8 mouse cellular contexts compared by ENCODE assay signal in the genomic region with DNA sequence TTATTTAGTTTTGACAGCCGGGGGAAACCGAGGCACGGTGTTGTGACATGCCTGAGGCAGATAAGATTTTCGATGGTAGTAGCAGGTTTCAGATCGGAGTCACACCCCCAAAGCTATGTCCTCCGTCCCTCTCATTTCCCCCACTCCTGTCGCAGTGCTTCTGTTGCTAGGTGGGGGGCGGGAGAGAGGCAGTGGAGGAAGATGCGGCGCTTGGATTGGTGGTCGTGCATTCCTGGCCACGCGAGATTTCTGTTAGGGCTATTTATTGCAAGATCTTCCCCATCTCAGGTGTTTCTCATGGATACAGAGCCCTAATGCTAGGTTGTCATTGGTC. TPM values are rescaled to one million over a fixed set of nuclear protein-coding genes. Genes with fewer than 3 reads are reported as not detected.
DNase-seq lines count a peak whose midpoint lies in the region; ATAC-seq lines count a peak whose summit lies in the region.

No protein-coding gene starts in this region.

- H3K4me1 ChIP-seq in heart, embryonic 13.5 days, result peaks cover 33% of the 10 kb centered on the region
- H3K4me1 ChIP-seq in embryonic facial prominence, embryonic 15.5 days, result peaks cover 26% of the 10 kb centered on the region
- peaks cover 13% of the 10 kb centered on the region for H3K4me1 ChIP-seq in intestine, embryonic 14.5 days (replicated peaks; ENCODE audit: control insufficient read depth, insufficient read depth, low read length)
- H3K4me1 ChIP-seq in liver, embryonic 12.5 days, result peaks cover 55% of the 10 kb centered on the region

- peak overlapping the region; percentile 90 for H3K4me3 ChIP-seq in heart, embryonic 13.5 days
- H3K4me3 ChIP-seq in embryonic facial prominence, embryonic 15.5 days (replicated peaks), result peak overlapping the region; percentile 87
- H3K4me3 ChIP-seq in intestine, embryonic 14.5 days (ENCODE audit: low read depth, low read length), result peak overlapping the region; percentile 61
- peak overlapping the region; percentile 99 for H3K4me3 ChIP-seq in liver, embryonic 12.5 days

- WGBS in heart, embryonic 13.5 days, result 0% methylated on average over 13 of the region's 13 CpGs
- under 1% methylated on average over 13 of the region's 13 CpGs for WGBS in embryonic facial prominence, embryonic 15.5 days
- WGBS in intestine, embryonic 14.5 days, result 0% methylated on average over 13 of the region's 13 CpGs
- under 1% methylated on average over 13 of the region's 13 CpGs for WGBS in liver, embryonic 12.5 days (ENCODE audit: insufficient replicate concordance)

- no peaks in the 10 kb centered on the region for H3K27me3 ChIP-seq in heart, embryonic 13.5 days (replicated peaks)
- no peaks in the 10 kb centered on the region for H3K27me3 ChIP-seq in embryonic facial prominence, embryonic 15.5 days
- H3K27me3 ChIP-seq in intestine, embryonic 14.5 days (replicated peaks; ENCODE audit: control insufficient read depth, insufficient read depth, low read length), result no peaks in the 10 kb centered on the region
- H3K27me3 ChIP-seq in liver, embryonic 12.5 days (replicated peaks), result no peaks in the 10 kb centered on the region

- peak overlapping the region; percentile 96 for H3K4me2 ChIP-seq in heart, embryonic 13.5 days
- peak overlapping the region; percentile 78 for H3K4me2 ChIP-seq in embryonic facial prominence, embryonic 15.5 days (replicated peaks)
- H3K4me2 ChIP-seq in intestine, embryonic 14.5 days (ENCODE audit: low read length), result peak overlapping the region; percentile 87
- peak overlapping the region; percentile 91 for H3K4me2 ChIP-seq in liver, embryonic 12.5 days

- H3K9ac ChIP-seq in heart, embryonic 13.5 days, result peak overlapping the region; percentile 93
- H3K9ac ChIP-seq in embryonic facial prominence, embryonic 15.5 days, result peak overlapping the region; percentile 86
- H3K9ac ChIP-seq in intestine, embryonic 14.5 days (ENCODE audit: low read length), result peak overlapping the region; percentile 77
- H3K9ac ChIP-seq in liver, embryonic 12.5 days, result peak overlapping the region; percentile 92

- H3K36me3 ChIP-seq in heart, embryonic 13.5 days, result peaks cover 6% of the 10 kb centered on the region; the same call in 1 of the 2 replicates
- no peaks in the 10 kb centered on the region for H3K36me3 ChIP-seq in embryonic facial prominence, embryonic 15.5 days
- H3K36me3 ChIP-seq in intestine, embryonic 14.5 days (ENCODE audit: control insufficient read depth, insufficient read depth, low read length), result 0 out of 2 replicates have a peak, but pooled peaks cover 6% of the 10 kb centered on the region
- H3K36me3 ChIP-seq in liver, embryonic 12.5 days, result no peaks in the 10 kb centered on the region; the same call in 1 of the 2 replicates

- no peaks in the 10 kb centered on the region for H3K9me3 ChIP-seq in heart, embryonic 13.5 days
- no peaks in the 10 kb centered on the region for H3K9me3 ChIP-seq in embryonic facial prominence, embryonic 15.5 days (replicated peaks)
- H3K9me3 ChIP-seq in intestine, embryonic 14.5 days (ENCODE audit: control insufficient read depth, low read length), result no peaks in the 10 kb centered on the region
- H3K9me3 ChIP-seq in liver, embryonic 12.5 days (replicated peaks), result no peaks in the 10 kb centered on the region

- intact Hi-C loops in gastrocnemius, postnatal 36 days (cut with DNase I), result no loop called here

- peak overlapping the region; percentile 89 for H3K27ac ChIP-seq in heart, embryonic 13.5 days (replicated peaks)
- H3K27ac ChIP-seq in embryonic facial prominence, embryonic 15.5 days (replicated peaks), result peak overlapping the region; percentile 91
- peak overlapping the region; percentile 79 for H3K27ac ChIP-seq in intestine, embryonic 14.5 days (ENCODE audit: low read depth)
- H3K27ac ChIP-seq in liver, embryonic 12.5 days, result peak overlapping the region; percentile 90

- DNase-seq in heart, adult 11 months, result no peak
- DNase-seq in T-cell, adult 2 months (ENCODE audit: low spot score), result peak; percentile 57
- DNase-seq in intestine, embryonic 14.5 days (ENCODE audit: low spot score), result no peak
- DNase-seq in retina, adult 2 months (ENCODE audit: low read depth, low spot score), result peak; percentile 30
- no peak for DNase-seq in gastrocnemius, postnatal 36 days

- ATAC-seq in heart, embryonic 13.5 days (ENCODE audit: extremely low read depth, insufficient number of reproducible peaks, low FRiP score, low TSS enrichment), result no peak
- ATAC-seq in embryonic facial prominence, embryonic 15.5 days (ENCODE audit: insufficient number of reproducible peaks, low FRiP score, low TSS enrichment, low read depth), result no peak
- ATAC-seq in intestine, embryonic 14.5 days (replicated peaks; ENCODE audit: low FRiP score, low TSS enrichment, low read depth), result no peak
- ATAC-seq in liver, embryonic 12.5 days, result no peak

RNA-seq across cellular contexts. Expression of gene Dcaf7, which starts 0.7 kb away (rescaled TPM):
- 43.0 and 43.8 TPM in 2 replicates for polyA plus RNA-seq in heart, embryonic 13.5 days (2015; fragmentation: Nextera tagmentation; extraction: Ambion mirVana)
- 59.9 and 64.3 TPM in 2 replicates for polyA plus RNA-seq in embryonic facial prominence, embryonic 15.5 days (2015; fragmentation: Nextera tagmentation; extraction: Ambion mirVana)
- 62.2 and 68.6 TPM in 2 replicates for polyA plus RNA-seq in intestine, embryonic 14.5 days (2014; fragmentation: Nextera tagmentation; extraction: Ambion mirVana)
- 41.5 and 43.0 TPM in 2 replicates for polyA plus RNA-seq in liver, embryonic 12.5 days (2016; fragmentation: Nextera tagmentation; extraction: Ambion mirVana)
- total RNA-seq in gastrocnemius, postnatal 36 days (2021), result 10 to 100 TPM; 23.9 to 25.6 TPM

RNA-seq across cellular contexts. Expression of gene Taco1, which starts 28.5 kb away (rescaled TPM):
- polyA plus RNA-seq in heart, embryonic 13.5 days (2015; fragmentation: Nextera tagmentation; extraction: Ambion mirVana), result 9.0 and 11.0 TPM in 2 replicates
- 9.2 and 10.1 TPM in 2 replicates for polyA plus RNA-seq in embryonic facial prominence, embryonic 15.5 days (2015; fragmentation: Nextera tagmentation; extraction: Ambion mirVana)
- 8.8 and 10.3 TPM in 2 replicates for polyA plus RNA-seq in intestine, embryonic 14.5 days (2014; fragmentation: Nextera tagmentation; extraction: Ambion mirVana)
- 9.6 and 10.6 TPM in 2 replicates for polyA plus RNA-seq in liver, embryonic 12.5 days (2016; fragmentation: Nextera tagmentation; extraction: Ambion mirVana)
- 10 to 100 TPM; 37.6 to 42.7 TPM for total RNA-seq in gastrocnemius, postnatal 36 days (2021)

RNA-seq across cellular contexts. Expression of gene Kcnh6, which starts 29.5 kb away (rescaled TPM):
- 0.13 and 0.17 TPM in 2 replicates for polyA plus RNA-seq in heart, embryonic 13.5 days (2015; fragmentation: Nextera tagmentation; extraction: Ambion mirVana)
- polyA plus RNA-seq in embryonic facial prominence, embryonic 15.5 days (2015; fragmentation: Nextera tagmentation; extraction: Ambion mirVana), result 0.76 and 0.98 TPM in 2 replicates
- polyA plus RNA-seq in intestine, embryonic 14.5 days (2014; fragmentation: Nextera tagmentation; extraction: Ambion mirVana), result 0.99 and 1.3 TPM in 2 replicates
- 0.06 and 0.08 TPM in 2 replicates for polyA plus RNA-seq in liver, embryonic 12.5 days (2016; fragmentation: Nextera tagmentation; extraction: Ambion mirVana)
- total RNA-seq in gastrocnemius, postnatal 36 days (2021), result not detected

RNA-seq across cellular contexts. Expression of gene Ace3, which starts 42.9 kb away (rescaled TPM):
- polyA plus RNA-seq in heart, embryonic 13.5 days (2015; fragmentation: Nextera tagmentation; extraction: Ambion mirVana), result not detected in 2 replicates
- polyA plus RNA-seq in embryonic facial prominence, embryonic 15.5 days (2015; fragmentation: Nextera tagmentation; extraction: Ambion mirVana), result not detected in 2 replicates
- polyA plus RNA-seq in intestine, embryonic 14.5 days (2014; fragmentation: Nextera tagmentation; extraction: Ambion mirVana), result not detected in 2 replicates
- not detected in 2 replicates for polyA plus RNA-seq in liver, embryonic 12.5 days (2016; fragmentation: Nextera tagmentation; extraction: Ambion mirVana)
- total RNA-seq in gastrocnemius, postnatal 36 days (2021), result not detected

RNA-seq across cellular contexts. Expression of gene Map3k3, which starts 47.0 kb away (rescaled TPM):
- 20.5 and 21.3 TPM in 2 replicates for polyA plus RNA-seq in heart, embryonic 13.5 days (2015; fragmentation: Nextera tagmentation; extraction: Ambion mirVana)
- 27.5 and 27.6 TPM in 2 replicates for polyA plus RNA-seq in embryonic facial prominence, embryonic 15.5 days (2015; fragmentation: Nextera tagmentation; extraction: Ambion mirVana)
- polyA plus RNA-seq in intestine, embryonic 14.5 days (2014; fragmentation: Nextera tagmentation; extraction: Ambion mirVana), result 22.3 and 23.0 TPM in 2 replicates
- polyA plus RNA-seq in liver, embryonic 12.5 days (2016; fragmentation: Nextera tagmentation; extraction: Ambion mirVana), result 9.7 and 11.2 TPM in 2 replicates
- total RNA-seq in gastrocnemius, postnatal 36 days (2021), result 10 to 100 TPM; 20.6 to 20.8 TPM

Comparison
In these comparisons a context has a peak if more than half of its experiments do, and no peak if none do; other contexts are left out.
1. DNase-seq: peak in T-cell, adult 2 months (single experiment) and retina, adult 2 months (single experiment); none in heart, adult 11 months (single experiment), intestine, embryonic 14.5 days (single experiment) and gastrocnemius, postnatal 36 days (0 of 2).
2. Peak in every context shown above with its lines, with median percentiles within 50 percentile points of each other: H3K27ac ChIP-seq, H3K4me2 ChIP-seq, H3K4me3 ChIP-seq and H3K9ac ChIP-seq.